Mouse (Mus musculus) ES-E14 (cell line): Measurements from ENCODE around the gene Ptpre. TPM values are rescaled to one million over a fixed set of nuclear protein-coding genes. Genes with fewer than 3 reads are reported as not detected.

ENCODE experiments used
- DNase-seq: peaks from one replicate; pipeline ENCODE4 v3.0.0-alpha.2; 2013; ENCODE audit warnings: low read depth, low spot score
- H3K27ac ChIP-seq: 2 replicates; pipeline ENCODE4 v1.5.1; 2012; ENCODE audit warnings: low read depth, mild to moderate bottlenecking, low read length, moderate library complexity, mixed read lengths; ENCODE audit not compliant: poor library complexity, insufficient read depth, severe bottlenecking
- H3K36me3 ChIP-seq: 2 replicates; pipeline ENCODE4 v1.6.1; 2012; ENCODE audit warnings: mild to moderate bottlenecking, low read length, moderate library complexity, mixed read lengths; ENCODE audit not compliant: control insufficient read depth, poor library complexity, insufficient read depth, severe bottlenecking
- H3K4me1 ChIP-seq, 2 experiments: fragments of 150-350 bp in 1 of 2; sonication (generic) in 1 of 2; 2 replicates each; pipeline ENCODE4 v1.6.1; 2012; ENCODE audit warnings: low read length in 2 of 2, mild to moderate bottlenecking in 1 of 2, mixed read lengths in 1 of 2; ENCODE audit not compliant: control insufficient read depth in 2 of 2, insufficient read depth in 2 of 2, poor library complexity in 1 of 2
- H3K4me3 ChIP-seq, 2 experiments: fragments of 150-350 bp in 1 of 2; sonication (generic) in 1 of 2; 2 replicates each; pipeline ENCODE4 v1.5.1; 2012; ENCODE audit warnings: low read length in 2 of 2, low read depth in 1 of 2, mild to moderate bottlenecking in 1 of 2, mixed read lengths in 1 of 2; ENCODE audit not compliant: insufficient read depth in 1 of 2, poor library complexity in 1 of 2, severe bottlenecking in 1 of 2
- H3K9ac ChIP-seq: 2 replicates; pipeline ENCODE4 v1.6.1; 2012; ENCODE audit warnings: low read depth, mild to moderate bottlenecking, low read length, mixed read lengths; ENCODE audit not compliant: poor library complexity, insufficient read depth, severe bottlenecking
- H3K9me3 ChIP-seq: fragments of 150-350 bp; sonication (generic); 2 replicates; pipeline ENCODE4 v1.6.1; 2012; ENCODE audit warnings: low read depth, mild to moderate bottlenecking, low read length; ENCODE audit not compliant: control insufficient read depth, insufficient read depth
- CHD2 ChIP-seq: IDR thresholded peaks from 2 replicates; pipeline ENCODE4 v1.6.1; 2014; ENCODE audit warnings: mild to moderate bottlenecking, low read depth, low read length, inconsistent platforms
- HCFC1 ChIP-seq: IDR thresholded peaks from 2 replicates; pipeline ENCODE4 v1.6.1; 2012; ENCODE audit warnings: low read length, inconsistent platforms, borderline replicate concordance; ENCODE audit not compliant: insufficient read depth
- MAFK ChIP-seq: IDR thresholded peaks from 2 replicates; pipeline ENCODE4 v1.6.1; 2014; ENCODE audit warnings: mild to moderate bottlenecking, low read depth, low read length, inconsistent platforms; ENCODE audit not compliant: insufficient read depth
- ZC3H11A ChIP-seq: IDR thresholded peaks from 2 replicates; pipeline ENCODE4 v1.6.1; 2012; ENCODE audit warnings: low read depth, mild to moderate bottlenecking, inconsistent platforms, low read length, borderline replicate concordance
- ZNF384 ChIP-seq: IDR thresholded peaks from 2 replicates; pipeline ENCODE4 v1.6.1; 2012; ENCODE audit warnings: low read depth, low read length, inconsistent platforms
- in situ Hi-C, 2 experiments: fragments of 600-800 bp; cut with MboI; formaldehyde crosslinking; loops; one replicate each; pipeline ENCODE4 v1.15.1; 2025; ENCODE audit warnings: low sequenced_read_pairs in 2 of 2, inconsistent platforms in 1 of 2; ENCODE audit not compliant: unreplicated experiment in 2 of 2
- total RNA-seq: library from RNA; depleted of rRNA; stranded (reverse); fragments of 300-350 nt; gene quantifications from 2 replicates; pipeline ENCODE4 v1.2.3, GENCODE M21; 2012

The Ptpre gene
- total RNA-seq, 1 experiment, result 1.1 TPM

- no peak overlapping the region for H3K4me3 ChIP-seq
- in situ Hi-C loops, result no loop called here
- H3K4me1 ChIP-seq, result no peaks in the 10 kb centered on the region
- H3K9ac ChIP-seq, result no peak overlapping the region
- no peaks in the 10 kb centered on the region for H3K9me3 ChIP-seq
- no peak for TF ChIP-seq HCFC1
- TF ChIP-seq MAFK, result no peak
- no peak for TF ChIP-seq ZNF384
- TF ChIP-seq CHD2, result no peak
- no peak for TF ChIP-seq ZC3H11A
- no peak overlapping the region for H3K27ac ChIP-seq
- no peaks in the 10 kb centered on the region for H3K36me3 ChIP-seq
- no peak for DNase-seq
Measured at GRCm38 (mm10) chr7:135545957-135546356, 8.7 kb downstream of the Ptpre start.

- TF ChIP-seq CHD2, result no peak
- no peak for TF ChIP-seq ZNF384
- no peak for TF ChIP-seq HCFC1
- no peak for TF ChIP-seq ZC3H11A
- no peak for TF ChIP-seq MAFK
- Histone ChIP-seq H3K4me1 (no peaks in the 10 kb centered on the region), H3K9ac (no peak overlapping the region), H3K36me3 (no peaks in the 10 kb centered on the region), H3K9me3 (no peaks in the 10 kb centered on the region), H3K4me3 (no peak overlapping the region), H3K27ac (no peak overlapping the region)
- no peak for DNase-seq
- in situ Hi-C loops, result no loop called here
Measured at GRCm38 (mm10) chr7:135546530-135546929, 9.2 kb downstream of the Ptpre start.

DNA sequence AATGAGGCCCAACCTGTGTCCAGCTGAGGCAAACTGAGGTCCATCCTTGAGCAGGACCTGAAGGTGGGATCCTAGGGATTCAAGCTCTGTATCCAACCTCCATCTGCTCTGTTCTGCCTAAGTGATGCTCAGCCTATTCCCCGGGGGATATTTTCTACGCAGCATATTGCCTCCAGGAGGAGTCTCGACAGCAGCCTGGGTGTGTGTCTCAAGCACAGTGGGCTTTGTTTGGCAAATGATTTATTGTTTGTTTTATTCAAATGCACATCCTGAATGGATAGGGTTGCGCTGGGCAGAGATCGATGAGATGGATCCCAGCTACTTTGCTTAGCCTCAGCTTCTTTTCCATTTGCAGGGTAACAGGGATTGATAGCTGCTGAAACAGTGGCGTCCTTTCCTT is 11.2 kb downstream of the Ptpre start:
- Histone ChIP-seq H3K4me1 (no peaks in the 10 kb centered on the region), H3K9ac (no peak overlapping the region), H3K27ac (no peak overlapping the region), H3K4me3 (no peak overlapping the region), H3K36me3 (no peaks in the 10 kb centered on the region), H3K9me3 (no peaks in the 10 kb centered on the region)
- no peak for DNase-seq
- TF ChIP-seq MAFK (no peak), ZNF384 (no peak), HCFC1 (no peak), CHD2 (no peak), ZC3H11A (no peak)
- in situ Hi-C loops, result no loop called here

DNA sequence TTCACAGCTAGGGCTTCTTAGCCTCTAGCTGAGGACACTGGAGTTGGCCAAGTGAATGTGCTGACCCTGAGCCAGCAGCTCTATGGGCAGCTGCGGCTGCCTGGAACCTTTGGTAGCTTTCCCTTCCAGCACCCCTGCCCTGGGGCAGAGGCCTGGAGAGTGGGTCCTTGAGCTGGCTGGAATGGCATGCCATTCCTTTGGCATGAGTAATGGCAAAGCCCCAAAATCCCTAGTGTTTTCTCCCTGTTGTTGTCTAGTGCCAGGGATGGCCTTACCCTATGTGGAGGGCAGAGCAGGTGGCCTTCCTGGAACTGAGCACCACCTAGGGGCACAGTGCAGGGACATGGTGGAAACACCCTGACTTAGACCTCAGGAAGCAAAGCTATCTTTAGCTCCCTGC is 14.3 kb downstream of the Ptpre start:
- no peak overlapping the region for H3K27ac ChIP-seq
- no peak overlapping the region for H3K4me3 ChIP-seq
- no peaks in the 10 kb centered on the region for H3K36me3 ChIP-seq
- no peaks in the 10 kb centered on the region for H3K4me1 ChIP-seq
- in situ Hi-C loops, result no loop called here
- H3K9ac ChIP-seq, result no peak overlapping the region
- DNase-seq, result no peak
- no peaks in the 10 kb centered on the region for H3K9me3 ChIP-seq
- TF ChIP-seq ZC3H11A (no peak), ZNF384 (no peak), HCFC1 (no peak), MAFK (no peak), CHD2 (no peak)

GRCm38 (mm10) chr7:135553550-135553949 is 16.3 kb downstream of the Ptpre start:
- Histone ChIP-seq H3K36me3 (no peaks in the 10 kb centered on the region), H3K9me3 (no peaks in the 10 kb centered on the region), H3K27ac (no peak overlapping the region), H3K4me3 (no peak overlapping the region), H3K4me1 (no peaks in the 10 kb centered on the region), H3K9ac (no peak overlapping the region)
- in situ Hi-C loops, result no loop called here
- TF ChIP-seq ZNF384 (no peak), MAFK (no peak), ZC3H11A (no peak), CHD2 (no peak), HCFC1 (no peak)
- no peak for DNase-seq
